Mouse (Mus musculus) brain, embryonic 14.5 days (tissue): ENCODE results near the gene BC049715. TPM values are rescaled to one million over a fixed set of nuclear protein-coding genes. Genes with fewer than 3 reads are reported as not detected.

Experiments
- DNase-seq: peaks from one replicate; pipeline ENCODE4 v3.0.0-alpha.2; 2011; ENCODE audit warnings: low read depth
- CTCF ChIP-seq: fragments of 200-500 bp; IDR thresholded peaks from 2 replicates; pipeline ENCODE4 v1.5.1; 2012; ENCODE audit warnings: inconsistent platforms, mild to moderate bottlenecking, moderate library complexity, borderline replicate concordance; ENCODE audit not compliant: insufficient read depth, insufficient read length; ENCODE audit errors: extremely low read depth
- POLR2A ChIP-seq: fragments of 200-500 bp; IDR thresholded peaks from 2 replicates; pipeline ENCODE4 v1.6.1; 2012; ENCODE audit warnings: mild to moderate bottlenecking, inconsistent platforms, borderline replicate concordance; ENCODE audit not compliant: poor library complexity, insufficient read depth, insufficient read length, severe bottlenecking; ENCODE audit errors: extremely low read depth
- polyA plus RNA-seq: library from polyadenylated mRNA; depleted of rRNA; stranded (reverse); fragments of >200 nt; gene quantifications from 2 replicates; pipeline ENCODE4 v1.2.3, GENCODE M21; 2012

Gene BC049715
- polyA plus RNA-seq, 1 experiment = 0.51 TPM

DNA sequence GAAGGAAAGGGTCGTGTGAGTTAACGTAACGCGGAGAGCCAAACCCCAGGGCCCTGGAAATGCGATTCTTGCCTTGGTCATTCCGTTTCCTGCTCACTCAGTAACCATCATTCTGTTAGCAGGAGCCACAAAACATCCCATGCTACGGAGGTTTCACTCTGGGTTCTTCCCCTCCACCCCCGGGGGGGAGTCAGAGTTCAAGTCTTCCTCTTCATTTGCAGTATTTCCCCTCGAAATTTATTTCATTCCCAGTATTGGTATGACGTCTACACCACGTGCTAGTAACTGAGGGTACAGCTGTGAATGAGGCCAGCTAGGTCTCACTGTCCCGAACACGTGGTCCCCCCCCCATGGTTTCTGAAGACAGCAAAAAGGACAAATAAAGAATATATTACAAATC lies 17.8 kb upstream of the BC049715 start:
- no peak for DNase-seq
- TF ChIP-seq CTCF (no peak), POLR2A (no peak)

DNA sequence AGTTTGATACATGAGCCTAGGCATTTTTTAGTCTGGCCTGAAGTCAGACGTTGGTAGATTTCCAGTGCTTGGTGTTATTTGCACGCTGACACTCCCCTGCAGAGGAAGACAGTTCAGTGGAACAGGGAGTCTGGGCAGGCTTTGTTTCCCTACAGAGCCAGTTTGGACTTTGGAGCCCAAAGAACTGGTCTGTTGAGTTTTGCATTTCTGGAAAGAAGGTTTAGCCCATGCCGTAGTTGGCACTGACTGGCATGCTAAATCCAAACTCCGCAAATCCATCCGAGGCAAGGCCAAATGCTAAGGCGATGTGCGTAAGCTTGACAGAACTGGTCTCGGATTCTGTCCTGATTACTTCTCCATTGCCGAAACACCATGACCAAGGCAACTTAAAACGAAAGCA lies 16.2 kb upstream of the BC049715 start:
- TF ChIP-seq CTCF (no peak), POLR2A (no peak)
- no peak for DNase-seq

DNA sequence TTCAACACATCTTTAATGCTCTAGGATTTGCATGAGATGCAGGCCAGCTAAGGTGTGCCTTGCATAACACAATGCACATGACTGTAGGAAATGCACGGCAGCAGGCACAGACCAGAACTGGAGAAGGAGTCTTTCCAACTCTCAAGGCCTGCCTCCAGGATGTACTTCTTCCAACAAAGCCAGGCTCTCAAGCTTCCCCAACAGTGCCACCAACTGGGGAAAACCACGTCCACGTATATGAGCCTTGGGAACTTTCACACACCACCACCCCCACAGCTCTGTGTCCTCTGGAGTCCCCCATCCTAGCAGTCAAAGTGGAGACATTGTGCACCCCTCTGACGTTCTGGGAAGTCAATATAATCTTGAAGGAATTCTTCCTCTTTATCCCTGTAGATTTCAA lies 14.3 kb upstream of the BC049715 start:
- DNase-seq = peak; percentile 18
- TF ChIP-seq CTCF (no peak), POLR2A (no peak)

DNA sequence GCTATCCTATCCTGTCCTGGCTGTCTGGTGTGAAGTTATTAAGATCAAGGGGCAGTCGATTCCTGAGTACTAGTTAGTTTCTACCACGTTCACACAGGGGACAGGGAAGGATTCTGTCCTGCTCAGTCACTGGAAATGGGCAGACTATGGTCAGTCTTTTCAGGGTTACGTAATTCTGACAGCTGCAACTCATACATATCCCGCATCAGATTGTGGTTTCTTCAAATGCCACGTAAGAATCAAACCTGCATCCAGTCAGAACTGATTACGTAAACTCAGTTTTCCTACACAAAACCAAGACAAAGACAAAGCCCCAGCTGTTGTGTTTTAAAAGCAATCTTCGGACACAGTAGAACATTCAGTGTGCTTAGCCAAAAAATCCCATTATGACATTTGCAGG lies 12.0 kb upstream of the BC049715 start:
- no peak for DNase-seq
- TF ChIP-seq CTCF = no peak
- TF ChIP-seq POLR2A = no peak

DNA sequence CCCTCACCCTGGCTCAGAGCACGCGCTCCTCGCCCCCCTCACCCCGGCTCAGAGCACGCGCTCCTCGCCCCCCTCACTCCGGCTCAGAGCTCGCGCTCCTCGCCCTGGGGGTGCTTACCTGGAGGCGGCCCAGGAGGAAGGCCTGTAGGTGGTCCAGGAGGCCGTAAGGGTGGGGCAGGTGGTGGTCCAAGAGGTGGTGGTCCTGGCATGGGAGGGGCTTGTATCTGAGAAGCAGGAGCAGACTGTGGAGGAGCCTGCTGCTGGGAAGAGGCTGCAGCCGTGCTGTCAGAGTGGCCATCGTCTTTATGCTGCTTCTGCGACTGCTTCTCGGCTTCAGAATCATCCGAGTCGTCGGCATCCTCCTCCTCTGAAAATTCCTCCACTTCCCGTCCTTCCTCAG lies 10.6 kb upstream of the BC049715 start:
- no peak for DNase-seq
- TF ChIP-seq POLR2A = no peak
- no peak for TF ChIP-seq CTCF

DNA sequence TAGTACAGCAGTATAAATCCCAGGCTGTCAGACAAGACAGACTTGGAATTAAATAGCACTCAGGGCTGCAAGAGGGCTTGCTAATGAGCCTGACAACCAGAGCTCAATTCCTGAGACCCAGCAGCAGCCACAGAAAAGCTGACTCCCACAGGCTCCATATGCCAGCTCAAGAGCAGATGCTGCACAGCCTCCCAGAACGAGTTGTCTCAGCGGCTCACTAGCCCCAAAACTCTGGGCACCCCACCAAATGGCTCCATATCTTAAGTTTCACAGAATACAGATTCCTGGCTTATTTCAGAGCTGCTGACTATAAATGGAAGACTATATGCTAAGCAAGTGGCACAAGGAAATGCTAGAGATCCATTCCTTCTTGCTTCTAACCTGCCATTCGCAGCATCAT lies 9.9 kb upstream of the BC049715 start:
- DNase-seq = peak; percentile 69
- TF ChIP-seq CTCF = no peak
- no peak for TF ChIP-seq POLR2A

DNA sequence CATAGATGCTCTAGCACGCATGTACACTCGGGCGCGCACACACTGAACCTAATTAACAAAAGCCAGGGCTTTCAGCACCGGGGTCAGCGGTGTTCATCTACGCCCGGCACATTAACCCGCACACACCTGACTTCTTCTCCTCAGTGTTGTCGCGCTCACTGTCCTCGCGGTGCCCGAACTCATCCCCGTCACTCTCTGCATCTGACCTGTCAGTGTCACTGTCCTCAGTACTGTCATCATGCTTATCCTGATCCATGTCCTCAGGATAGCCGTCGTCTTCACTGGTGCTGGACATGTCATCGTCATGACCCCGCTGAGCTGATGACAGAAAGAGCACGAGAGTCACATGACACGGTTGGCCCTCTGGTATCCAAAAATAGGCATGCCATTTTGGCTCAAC lies 7.0 kb upstream of the BC049715 start:
- TF ChIP-seq POLR2A (no peak), CTCF (no peak)

DNA sequence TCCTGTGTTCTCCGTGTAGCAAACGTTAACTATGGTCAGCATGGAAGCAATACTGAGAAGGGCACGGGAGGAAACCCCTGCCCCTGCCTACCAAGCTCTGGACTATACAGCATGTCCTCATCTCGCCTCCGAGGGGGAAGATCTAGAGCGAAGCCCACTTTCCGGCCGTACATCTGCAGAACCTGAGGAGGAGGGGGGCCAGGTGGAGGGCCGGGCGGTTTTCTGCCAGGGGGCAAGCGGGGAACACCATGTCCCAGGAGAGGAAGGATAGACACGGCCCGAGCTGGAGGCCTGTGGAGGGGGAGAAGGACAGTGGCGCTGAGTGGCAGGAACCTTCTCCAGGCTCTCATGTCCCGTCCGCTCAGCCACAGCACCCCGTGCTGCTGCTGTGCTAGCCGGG lies 6.3 kb upstream of the BC049715 start:
- no peak for TF ChIP-seq CTCF
- TF ChIP-seq POLR2A = no peak
- no peak for DNase-seq

More for the DNA sequence above, 7.0 kb upstream of the BC049715 start:
- no peak for DNase-seq

DNA sequence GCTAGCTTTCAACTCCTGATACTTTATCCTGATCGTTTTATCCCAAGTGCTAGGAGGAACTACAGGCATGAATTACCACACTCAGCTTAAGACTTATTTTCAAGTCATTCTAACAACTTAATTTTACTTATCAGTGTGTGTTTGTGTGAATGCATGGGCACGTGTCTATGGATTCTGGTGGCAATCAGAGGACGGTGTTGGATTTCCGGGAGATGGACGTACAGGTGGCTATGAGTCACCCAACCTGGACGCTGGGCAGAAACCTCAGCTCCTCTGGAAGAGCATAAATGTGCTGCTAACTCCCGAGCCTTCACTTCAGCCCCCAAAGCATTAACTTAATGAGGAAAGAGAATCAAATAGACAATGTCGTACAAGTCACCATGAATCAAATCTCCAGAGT lies 2.4 kb upstream of the BC049715 start:
- TF ChIP-seq POLR2A (no peak), CTCF (no peak)
- no peak for DNase-seq

DNA sequence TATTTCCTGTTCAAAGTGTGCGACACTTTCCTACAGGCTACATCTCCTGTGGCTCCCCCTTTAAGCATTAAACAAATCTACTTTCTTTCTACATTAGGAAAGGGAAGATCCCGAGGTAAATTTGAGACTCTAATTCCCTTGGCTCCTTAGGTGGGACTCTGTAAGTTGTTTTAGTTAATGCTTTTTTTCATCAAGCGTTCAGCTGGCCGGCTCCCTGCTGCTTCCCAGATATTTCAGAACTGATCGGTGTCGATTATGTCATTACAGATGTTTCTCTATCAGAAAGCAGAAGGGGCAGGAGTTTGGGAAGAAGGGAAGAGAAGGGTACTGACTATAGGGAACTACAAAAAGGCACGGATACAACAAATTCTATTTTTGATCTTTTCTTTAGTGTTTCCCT lies 310 bp upstream of the BC049715 start:
- no peak for DNase-seq

DNA sequence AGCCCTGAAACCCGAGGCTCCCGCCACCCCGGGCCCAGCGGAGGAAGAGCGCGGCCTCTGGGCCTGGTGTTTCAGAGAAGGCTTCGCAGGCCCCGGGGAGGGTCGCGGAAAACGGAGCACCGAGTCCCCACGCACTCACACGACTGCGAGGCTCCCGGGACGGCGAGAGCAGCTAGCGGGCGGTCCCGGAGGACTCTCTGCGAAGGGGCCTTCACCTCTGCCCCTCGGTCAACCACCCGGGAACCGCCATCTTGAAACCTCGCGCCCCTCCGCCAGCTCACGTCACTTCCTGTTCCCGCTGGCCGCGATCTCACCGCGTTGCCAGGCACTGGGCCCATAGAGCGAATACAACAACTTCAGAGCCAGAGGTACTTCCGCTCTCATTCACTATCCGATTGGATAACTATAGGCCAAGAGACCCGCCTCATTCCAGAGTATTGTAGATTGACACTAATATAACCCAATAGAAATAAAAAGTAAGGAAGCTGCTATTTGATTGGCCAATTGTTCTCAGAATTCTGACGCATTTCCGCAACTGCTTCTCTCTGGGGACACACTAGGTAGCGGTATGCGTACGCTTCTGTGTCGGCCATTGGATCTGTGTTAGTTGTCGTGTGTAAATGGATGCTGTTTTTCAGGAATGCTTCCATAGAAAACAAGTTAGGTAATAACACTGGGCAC lies 595 bp downstream of the BC049715 start, which contains the start of gene Wbp11:
Gene Wbp11 (minus strand): TSS at position 353 of the 681 bp plus-strand sequence.
- TF ChIP-seq POLR2A (peak; percentile 68; the same call in 1 of the 2 replicates), CTCF (no peak; the same call in 1 of the 2 replicates)
- DNase-seq = peak; percentile 100

More for the DNA sequence above, 310 bp upstream of the BC049715 start:
- TF ChIP-seq POLR2A = no peak
- no peak for TF ChIP-seq CTCF

DNA sequence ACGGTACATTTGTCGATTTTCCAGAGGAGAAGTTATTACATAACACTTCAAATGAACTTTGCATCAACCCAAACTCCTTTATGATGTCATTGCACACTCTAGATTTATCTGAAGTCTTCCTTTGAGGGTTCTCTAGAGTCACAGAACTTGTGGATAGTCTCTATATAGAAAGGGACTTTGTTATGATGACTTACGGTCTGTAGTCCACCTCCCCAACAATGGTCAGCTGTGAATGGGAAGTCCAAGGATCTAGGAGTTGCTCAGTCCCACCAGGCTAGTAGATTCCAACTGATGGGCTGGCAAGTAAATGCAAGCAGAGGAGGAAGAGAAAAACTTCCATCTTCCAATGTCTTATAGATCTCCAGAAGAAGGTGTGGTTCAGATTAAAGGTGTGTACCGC lies 1.3 kb downstream of the BC049715 start:
- DNase-seq = no peak
- TF ChIP-seq POLR2A = no peak
- no peak for TF ChIP-seq CTCF

DNA sequence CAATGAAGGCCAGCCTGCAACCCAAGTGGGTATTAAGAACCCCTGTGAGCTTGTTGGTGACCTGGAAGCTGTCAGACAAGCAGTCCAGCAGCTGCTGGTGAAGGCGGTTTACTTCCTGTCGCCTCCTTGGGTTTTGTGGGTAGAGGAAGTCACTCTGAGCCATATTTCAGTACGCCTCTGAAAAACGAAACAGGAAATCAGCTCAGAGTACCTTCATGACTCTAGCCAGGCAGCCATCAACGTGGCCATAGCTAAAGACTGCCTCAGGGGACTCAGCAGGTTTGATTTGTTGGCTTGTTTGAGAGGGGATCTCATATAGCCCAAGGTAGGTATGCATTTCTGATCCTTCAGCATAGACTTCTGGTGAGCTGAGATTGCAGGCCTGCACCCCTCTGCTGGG lies 4.3 kb downstream of the BC049715 start:
- TF ChIP-seq CTCF (no peak), POLR2A (no peak)
- DNase-seq = no peak

DNA sequence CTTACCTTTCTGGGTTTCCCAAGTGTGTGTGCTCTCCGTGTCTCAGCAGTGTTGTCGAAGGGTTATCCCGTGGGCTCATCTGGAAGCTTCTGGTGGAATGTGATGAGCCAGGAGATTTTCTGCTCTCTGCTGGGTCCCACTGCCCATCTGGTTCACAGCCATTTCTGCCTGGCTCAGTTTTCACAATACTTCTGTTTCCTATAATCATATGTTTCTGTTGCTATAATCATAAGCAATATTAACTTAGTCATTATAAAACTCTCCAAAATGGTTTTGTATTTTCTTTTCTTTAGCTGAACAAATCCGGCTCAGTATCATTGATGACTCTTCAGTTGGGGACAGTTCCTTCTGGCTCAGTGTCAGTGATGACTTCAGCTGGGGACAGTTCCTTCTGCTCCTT lies 7.9 kb downstream of the BC049715 start, which contains the start of gene Smco3:
Gene Smco3 (minus strand): TSS at position 101 of the 400 bp plus-strand sequence.
- TF ChIP-seq CTCF (no peak), POLR2A (no peak)
- DNase-seq = no peak
